Comparison of ENCODE assay signal across 27 mouse cellular contexts in the genomic region with DNA sequence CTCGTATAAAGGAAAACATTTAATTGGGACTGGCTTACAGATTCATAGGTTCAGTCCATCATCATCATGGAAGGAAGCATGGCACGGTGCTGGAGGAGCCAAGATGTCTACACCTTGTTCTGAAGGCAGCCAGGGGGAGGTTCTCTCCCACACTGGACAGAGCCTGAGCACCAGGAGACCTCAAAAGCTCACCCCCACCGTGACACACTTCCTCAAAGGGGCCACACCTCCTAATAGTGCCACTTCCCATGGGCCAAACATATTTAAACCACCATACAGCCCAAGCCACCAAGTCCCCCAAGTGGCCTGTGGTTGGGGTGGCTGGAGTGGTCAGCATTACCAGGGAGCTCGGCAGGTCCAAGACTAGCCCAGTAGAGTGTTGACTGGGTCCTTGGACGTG. TPM values are rescaled to one million over a fixed set of nuclear protein-coding genes. Genes with fewer than 3 reads are reported as not detected.
DNase-seq lines count a peak whose midpoint lies in the region; ATAC-seq lines count a peak whose summit lies in the region.
"Had no signal": no experiment of that assay in that cellular context is flagged by ENCODE, and none has a peak within 500 bp of the region (broad histone marks: within the 10 kb centered on the region; RNA-seq: fewer than 3 reads in every experiment).

No protein-coding gene starts in this region.

- ATAC-seq in common myeloid progenitor, adult 5-6 weeks (replicated peaks; ENCODE audit: low read depth, poor library complexity, severe bottlenecking) = peak; percentile 50
- ATAC-seq in megakaryocyte progenitor cell, adult 5-6 weeks (replicated peaks; ENCODE audit: poor library complexity) = peak; percentile 62
- no peak for ATAC-seq in forebrain, embryonic 11.5 days (replicated peaks; ENCODE audit: low FRiP score)
- ATAC-seq: activated CD4-positive, CD25-positive, alpha-beta regulatory T cell, adult 4 months; CD4-positive, CD25-positive, alpha-beta regulatory T cell, adult 4 months; forebrain, embryonic 13.5 days; forebrain, embryonic 16.5 days; Patski had no signal

- no peaks in the 10 kb centered on the region for H3K9me3 ChIP-seq in forebrain, embryonic 11.5 days (ENCODE audit: control insufficient read depth, low read length)
- H3K9me3 ChIP-seq: embryonic facial prominence, embryonic 13.5 days; embryonic facial prominence, embryonic 15.5 days; forebrain, embryonic 10.5 days; forebrain, embryonic 13.5 days had no signal

- H3K9ac ChIP-seq in forebrain, embryonic 11.5 days (ENCODE audit: low read length) = no peak overlapping the region
- H3K9ac ChIP-seq: embryonic facial prominence, embryonic 13.5 days; embryonic facial prominence, embryonic 15.5 days; forebrain, embryonic 13.5 days had no signal

- DNase-seq in 416B (ENCODE audit: low read depth) = peak; percentile 29
- DNase-seq in left cerebral cortex, adult 8-10 months (ENCODE audit: low spot score in 2 of 2) = no peak
- DNase-seq in urinary bladder, postnatal 36 days (ENCODE audit: low spot score in 2 of 2) = no peak
- DNase-seq in forebrain, embryonic 11.5 days (ENCODE audit: low spot score) = no peak
- DNase-seq: adrenal gland, adult 8-10 months; adrenal gland, postnatal 14 days; adrenal gland, postnatal 36 days; B cell, adult 2 months; cerebellum, adult 11-12 months; cerebellum, adult 2 months; cerebellum, adult 9-10 months; cerebellum, postnatal 10 days; cerebellum, postnatal 25 days; embryo, embryonic 11 days had no signal

- no peaks in the 10 kb centered on the region for H3K4me1 ChIP-seq in forebrain, embryonic 11.5 days (replicated peaks; ENCODE audit: control insufficient read depth, insufficient read depth, low read length)
- H3K4me1 ChIP-seq: embryonic facial prominence, embryonic 13.5 days; embryonic facial prominence, embryonic 15.5 days; forebrain, embryonic 10.5 days; forebrain, embryonic 13.5 days had no signal

- H3K27me3 ChIP-seq in forebrain, embryonic 11.5 days (ENCODE audit: control insufficient read depth, insufficient read depth, low read length) = no peaks in the 10 kb centered on the region
- H3K27me3 ChIP-seq: CH12.LX; embryonic facial prominence, embryonic 13.5 days; embryonic facial prominence, embryonic 15.5 days; forebrain, embryonic 13.5 days; Patski had no signal

- H3K4me2 ChIP-seq in forebrain, embryonic 11.5 days (ENCODE audit: low read depth, low read length, severe bottlenecking) = no peak overlapping the region
- H3K4me2 ChIP-seq: embryonic facial prominence, embryonic 13.5 days; embryonic facial prominence, embryonic 15.5 days; forebrain, embryonic 13.5 days had no signal

- no peak overlapping the region for H3K27ac ChIP-seq in forebrain, embryonic 11.5 days (ENCODE audit: low read depth, low read length)
- H3K27ac ChIP-seq: embryonic facial prominence, embryonic 13.5 days; embryonic facial prominence, embryonic 15.5 days; forebrain, embryonic 10.5 days; forebrain, embryonic 13.5 days had no signal

- no peak overlapping the region for H3K4me3 ChIP-seq in forebrain, embryonic 11.5 days (ENCODE audit: low read depth, low read length)
- H3K4me3 ChIP-seq: embryonic facial prominence, embryonic 13.5 days; embryonic facial prominence, embryonic 15.5 days; erythroblast, embryonic 14.5 days; forebrain, embryonic 10.5 days; forebrain, embryonic 13.5 days had no signal

- no peaks in the 10 kb centered on the region for H3K36me3 ChIP-seq in forebrain, embryonic 11.5 days (ENCODE audit: control insufficient read depth, insufficient read depth, low read length)
- H3K36me3 ChIP-seq: embryonic facial prominence, embryonic 13.5 days; embryonic facial prominence, embryonic 15.5 days; forebrain, embryonic 10.5 days; G1E had no signal

- 70% methylated on average over 5 of the region's 5 CpGs for WGBS in forebrain, embryonic 11.5 days

RNA-seq across cellular contexts. Expression of gene Bod1, which starts 31.5 kb away (rescaled TPM):
- total RNA-seq in common myeloid progenitor, adult 5-6 weeks (2017) = 20.0 and 29.7 TPM in 2 replicates
- total RNA-seq in megakaryocyte progenitor cell, adult 5-6 weeks (2015) = 16.2 and 17.8 TPM in 2 replicates
- 16.4 and 19.2 TPM in 2 replicates for total RNA-seq in megakaryocyte progenitor cell, adult 5-6 weeks (2017)
- total RNA-seq in left cerebral cortex, adult 8-10 months (2022) = 100 to 1,000 TPM in 3 of 4 experiments, 10 to 100 TPM in 1; 96.6 to 104 (median 102) TPM
- 141 and 157 TPM in 2 replicates for polyA plus RNA-seq in forebrain, embryonic 11.5 days (2014; fragmentation: Nextera tagmentation; extraction: Ambion mirVana)
